Mouse (Mus musculus) neural tube, embryonic 13.5 days (tissue): ENCODE measurements around the gene Pam. TPM values are rescaled to one million over a fixed set of nuclear protein-coding genes. Genes with fewer than 3 reads are reported as not detected.
A peak's percentile ranks its signal among the peaks of the same experiment; 100 is the strongest.

Experiments
- ATAC-seq: fragments of 200-750 bp; cut with Nextera tagmentation; 2 replicates; pipeline ENCODE4 v1.8.0; 2017; ENCODE audit warnings: low read depth, mild to moderate bottlenecking, moderate TSS enrichment, moderate library complexity
- H3K27ac ChIP-seq: fragments of 300-500 bp; sonication (generic); replicated peaks from 2 replicates; pipeline ENCODE4 v1.5.1; 2015; ENCODE audit warnings: moderate library complexity, mild to moderate bottlenecking, inconsistent platforms
- H3K27me3 ChIP-seq: fragments of 300-500 bp; sonication (generic); 2 replicates; pipeline ENCODE4 v1.6.1; 2015; ENCODE audit warnings: mild to moderate bottlenecking, inconsistent platforms
- H3K36me3 ChIP-seq: fragments of 300-500 bp; sonication (generic); 2 replicates; pipeline ENCODE4 v1.6.1; 2015; ENCODE audit warnings: mild to moderate bottlenecking, inconsistent platforms
- H3K4me1 ChIP-seq: fragments of 300-500 bp; sonication (generic); replicated peaks from 2 replicates; pipeline ENCODE4 v1.6.1; 2015; ENCODE audit warnings: inconsistent platforms
- H3K4me2 ChIP-seq: fragments of 300-500 bp; sonication (generic); 2 replicates; pipeline ENCODE4 v1.6.1; 2015; ENCODE audit warnings: inconsistent platforms, mild to moderate bottlenecking, moderate library complexity
- H3K4me3 ChIP-seq: fragments of 300-500 bp; sonication (generic); 2 replicates; pipeline ENCODE4 v1.5.1; 2015; ENCODE audit warnings: mild to moderate bottlenecking, inconsistent platforms
- H3K9ac ChIP-seq: fragments of 300-500 bp; sonication (generic); 2 replicates; pipeline ENCODE4 v1.6.1; 2015; ENCODE audit warnings: moderate library complexity, mild to moderate bottlenecking, inconsistent platforms
- H3K9me3 ChIP-seq: fragments of 300-500 bp; sonication (generic); 2 replicates; pipeline ENCODE4 v1.6.1; 2016; ENCODE audit warnings: inconsistent platforms
- WGBS: fragments of 180-500 bp; shearing (Covaris S2); methylation state at CpG from one replicate; pipeline ENCODE4 v1.1.7; 2015; 5-methylcytosine and 5-hydroxymethylcytosine counted together
- polyA plus RNA-seq: library from polyadenylated mRNA; unstranded; fragments of >200 nt; fragmentation: Nextera tagmentation; extraction: Ambion mirVana; gene quantifications from 2 replicates; pipeline ENCODE4 v1.2.1, GENCODE M21; 2015

Pam gene
- polyA plus RNA-seq, 1 experiment from 2014 or later: 36.9 TPM

- Histone ChIP-seq H3K27ac (no peak overlapping the region), H3K4me2 (no peak overlapping the region), H3K9ac (no peak overlapping the region), H3K4me3 (no peak overlapping the region), H3K27me3 (no peaks in the 10 kb centered on the region), H3K4me1 (peaks cover 10% of the 10 kb centered on the region; the same call in 1 of the 2 replicates), H3K9me3 (no peaks in the 10 kb centered on the region), H3K36me3 (no peaks in the 10 kb centered on the region)
- no peak for ATAC-seq
- WGBS: 73% methylated on average over 11 of the region's 11 CpGs
Observed at GRCm38 (mm10) chr1:98097957-98098729, 2.7 kb upstream of the Pam start.

DNA sequence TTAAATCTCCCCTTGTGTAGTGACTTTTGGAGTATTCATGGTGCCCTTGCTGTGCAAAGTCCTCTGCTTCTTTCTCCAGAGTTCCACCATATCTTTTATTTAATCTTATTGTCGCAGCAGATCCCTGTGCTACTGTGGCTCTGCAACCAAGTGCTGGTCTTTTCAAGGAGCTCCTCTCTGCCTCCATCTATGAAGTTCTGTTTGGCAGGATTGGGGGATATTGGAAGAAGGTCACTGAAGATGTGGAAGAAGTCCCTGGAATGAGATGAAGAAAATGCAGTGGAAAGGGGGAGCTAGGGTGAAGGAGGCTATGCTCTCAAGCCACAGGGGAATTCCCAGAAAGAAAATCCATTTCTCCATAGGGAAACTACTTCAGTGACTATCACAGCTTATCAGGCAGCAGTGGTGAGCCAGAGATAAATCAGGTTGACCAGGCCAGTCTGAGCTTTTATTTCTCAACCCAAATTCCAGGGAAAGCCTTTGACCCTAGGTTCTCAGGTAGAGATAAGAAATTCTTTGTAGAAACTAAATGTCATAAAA lies 1.0 kb upstream of the Pam start:
- no peaks in the 10 kb centered on the region for H3K9me3 ChIP-seq
- H3K4me3 ChIP-seq: peak overlapping the region; percentile 76; the same call in 1 of the 2 replicates
- H3K27me3 ChIP-seq: no peaks in the 10 kb centered on the region
- no peak overlapping the region for H3K9ac ChIP-seq
- no peak for ATAC-seq
- H3K4me2 ChIP-seq: peak overlapping the region; percentile 82; the same call in 1 of the 2 replicates
- no peaks in the 10 kb centered on the region for H3K36me3 ChIP-seq
- no peak overlapping the region for H3K27ac ChIP-seq
- peaks cover 10% of the 10 kb centered on the region; the same call in 1 of the 2 replicates for H3K4me1 ChIP-seq
- WGBS: 71% methylated on average over 1 of the region's 1 CpGs

DNA sequence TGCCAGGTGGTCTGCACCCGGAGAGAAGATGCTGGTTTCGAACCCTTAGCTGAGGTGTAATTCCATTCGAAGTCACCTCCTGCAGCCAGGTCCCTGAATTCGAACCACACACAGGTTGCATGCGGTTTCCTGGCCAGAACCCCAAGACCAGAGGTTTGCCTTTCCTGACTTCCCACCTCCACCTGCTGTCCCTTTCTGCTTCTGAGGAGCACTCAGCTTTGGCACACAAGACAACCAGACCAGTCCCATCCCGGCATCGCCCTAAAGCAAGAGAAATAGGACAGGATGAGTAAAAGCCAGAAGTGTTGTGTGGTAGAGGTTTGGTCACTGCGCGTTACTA lies 515 bp upstream of the Pam start:
- H3K9me3 ChIP-seq: no peaks in the 10 kb centered on the region
- H3K4me3 ChIP-seq: peak overlapping the region; percentile 76
- H3K27ac ChIP-seq: peak overlapping the region; percentile 85
- peak overlapping the region; percentile 82 for H3K4me2 ChIP-seq
- WGBS: 43% methylated on average over 9 of the region's 9 CpGs
- H3K4me1 ChIP-seq: peaks cover 10% of the 10 kb centered on the region; the same call in 1 of the 2 replicates
- ATAC-seq: 0 out of 2 replicates have a peak, but pooled peaks have one; percentile 6
- H3K9ac ChIP-seq: peak overlapping the region; percentile 88
- H3K36me3 ChIP-seq: no peaks in the 10 kb centered on the region
- no peaks in the 10 kb centered on the region for H3K27me3 ChIP-seq

DNA sequence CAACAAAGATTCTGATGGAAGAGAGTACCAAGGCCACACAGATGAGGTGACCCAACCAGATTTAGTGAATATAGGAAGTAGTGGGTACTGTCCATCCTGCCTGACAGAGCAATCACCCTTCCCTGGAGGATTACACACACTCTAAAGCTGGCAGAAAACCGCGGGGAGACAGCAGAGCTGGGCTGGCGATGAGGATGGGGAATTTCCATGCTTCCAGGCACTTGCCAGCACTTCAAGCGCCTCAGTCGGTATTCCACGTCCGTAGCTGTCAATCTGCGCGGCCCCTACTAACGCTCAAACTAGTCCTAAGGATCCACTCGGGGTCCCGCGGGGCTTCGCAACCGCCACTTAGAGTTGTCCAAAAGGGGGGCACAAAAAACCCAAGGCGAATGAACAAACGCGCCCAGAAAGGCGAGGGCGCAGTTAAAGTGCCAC lies 618 bp downstream of the Pam start:
- no peaks in the 10 kb centered on the region for H3K27me3 ChIP-seq
- peak; percentile 75 for ATAC-seq
- H3K27ac ChIP-seq: peak overlapping the region; percentile 85
- H3K4me2 ChIP-seq: peak overlapping the region; percentile 82
- peak overlapping the region; percentile 76 for H3K4me3 ChIP-seq
- under 1% methylated on average over 20 of the region's 20 CpGs for WGBS
- no peaks in the 10 kb centered on the region for H3K36me3 ChIP-seq
- H3K4me1 ChIP-seq: peaks cover 10% of the 10 kb centered on the region; the same call in 1 of the 2 replicates
- H3K9ac ChIP-seq: peak overlapping the region; percentile 88
- H3K9me3 ChIP-seq: no peaks in the 10 kb centered on the region

GRCm38 (mm10) chr1:98089336-98089975 lies 6.0 kb downstream of the Pam start:
- no peak overlapping the region for H3K4me2 ChIP-seq
- ATAC-seq: no peak
- WGBS: 85% methylated on average over 5 of the region's 5 CpGs

GRCm38 (mm10) chr1:98086456-98086855 lies 9.0 kb downstream of the Pam start:
- 26% methylated on average over 3 of the region's 3 CpGs for WGBS
- peaks cover 26% of the 10 kb centered on the region for H3K4me1 ChIP-seq
- no peak overlapping the region for H3K27ac ChIP-seq
- H3K36me3 ChIP-seq: no peaks in the 10 kb centered on the region
- no peak overlapping the region for H3K4me2 ChIP-seq
- ATAC-seq: no peak
- no peak overlapping the region for H3K4me3 ChIP-seq
- H3K27me3 ChIP-seq: no peaks in the 10 kb centered on the region
- no peaks in the 10 kb centered on the region for H3K9me3 ChIP-seq
- H3K9ac ChIP-seq: no peak overlapping the region

More at GRCm38 (mm10) chr1:98089336-98089975, 6.0 kb downstream of the Pam start:
- Histone ChIP-seq H3K4me1 (peaks cover 18% of the 10 kb centered on the region), H3K27me3 (no peaks in the 10 kb centered on the region), H3K36me3 (no peaks in the 10 kb centered on the region), H3K9me3 (no peaks in the 10 kb centered on the region), H3K4me3 (no peak overlapping the region), H3K27ac (no peak overlapping the region), H3K9ac (no peak overlapping the region)

GRCm38 (mm10) chr1:98084596-98085274 lies 10.7 kb downstream of the Pam start:
- H3K36me3 ChIP-seq: no peaks in the 10 kb centered on the region
- H3K4me3 ChIP-seq: no peak overlapping the region
- H3K4me2 ChIP-seq: no peak overlapping the region
- no peaks in the 10 kb centered on the region for H3K9me3 ChIP-seq
- H3K27ac ChIP-seq: no peak overlapping the region; the same call in 1 of the 2 replicates
- peaks cover 26% of the 10 kb centered on the region for H3K4me1 ChIP-seq
- ATAC-seq: no peak
- H3K27me3 ChIP-seq: no peaks in the 10 kb centered on the region
- WGBS: 56% methylated on average over 13 of the region's 13 CpGs
- no peak overlapping the region for H3K9ac ChIP-seq

- WGBS: 48% methylated on average over 3 of the region's 3 CpGs
- no peak overlapping the region for H3K9ac ChIP-seq
- H3K27ac ChIP-seq: no peak overlapping the region
- no peak for ATAC-seq
- H3K4me2 ChIP-seq: no peak overlapping the region
- H3K4me1 ChIP-seq: peaks cover 26% of the 10 kb centered on the region
- no peak overlapping the region for H3K4me3 ChIP-seq
- H3K27me3 ChIP-seq: no peaks in the 10 kb centered on the region
- no peaks in the 10 kb centered on the region for H3K9me3 ChIP-seq
- no peaks in the 10 kb centered on the region for H3K36me3 ChIP-seq
Observed at GRCm38 (mm10) chr1:98083508-98083907, 11.9 kb downstream of the Pam start.

- no peak overlapping the region for H3K9ac ChIP-seq
- WGBS: 60% methylated on average over 6 of the region's 6 CpGs
- H3K4me2 ChIP-seq: no peak overlapping the region
- no peaks in the 10 kb centered on the region for H3K9me3 ChIP-seq
- no peak overlapping the region for H3K27ac ChIP-seq
- no peak for ATAC-seq
- H3K36me3 ChIP-seq: no peaks in the 10 kb centered on the region
- no peaks in the 10 kb centered on the region for H3K27me3 ChIP-seq
- H3K4me3 ChIP-seq: no peak overlapping the region
- H3K4me1 ChIP-seq: peaks cover 26% of the 10 kb centered on the region
Observed at GRCm38 (mm10) chr1:98082988-98083387, 12.5 kb downstream of the Pam start.

DNA sequence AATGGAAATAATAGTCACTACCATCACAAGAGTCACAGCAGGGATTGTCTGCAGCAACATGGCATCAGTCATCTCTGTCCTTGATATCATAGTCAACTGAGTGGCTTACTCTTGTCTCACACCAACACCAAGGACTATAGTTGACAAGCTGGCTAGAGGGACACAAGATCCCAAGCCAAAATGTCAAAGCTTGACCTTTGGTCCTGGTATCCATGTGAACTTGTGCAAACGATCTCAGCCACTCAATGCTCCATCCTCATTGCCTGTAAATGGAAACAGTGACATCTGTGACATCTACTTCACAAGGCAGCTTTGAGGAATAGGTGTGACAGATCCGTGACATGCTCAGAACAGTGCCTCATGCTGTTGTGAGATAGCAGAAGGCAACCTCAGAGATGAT lies 15.0 kb downstream of the Pam start:
- no peak overlapping the region for H3K27ac ChIP-seq
- no peaks in the 10 kb centered on the region for H3K9me3 ChIP-seq
- H3K9ac ChIP-seq: no peak overlapping the region
- no peak overlapping the region for H3K4me3 ChIP-seq
- H3K4me2 ChIP-seq: no peak overlapping the region
- H3K36me3 ChIP-seq: no peaks in the 10 kb centered on the region
- no peak for ATAC-seq
- H3K4me1 ChIP-seq: peaks cover 16% of the 10 kb centered on the region
- no peaks in the 10 kb centered on the region for H3K27me3 ChIP-seq
- 65% methylated on average over 2 of the region's 2 CpGs for WGBS

GRCm38 (mm10) chr1:98079640-98080039 lies 15.8 kb downstream of the Pam start:
- H3K4me1 ChIP-seq: peaks cover 13% of the 10 kb centered on the region
- no peak for ATAC-seq
- WGBS: 75% methylated on average over 7 of the region's 7 CpGs

GRCm38 (mm10) chr1:98078735-98079134 lies 16.7 kb downstream of the Pam start:
- Histone ChIP-seq H3K36me3 (no peaks in the 10 kb centered on the region), H3K9ac (no peak overlapping the region), H3K4me2 (no peak overlapping the region), H3K4me3 (no peak overlapping the region), H3K9me3 (no peaks in the 10 kb centered on the region), H3K27ac (no peak overlapping the region), H3K4me1 (peaks cover 11% of the 10 kb centered on the region), H3K27me3 (no peaks in the 10 kb centered on the region)
- ATAC-seq: no peak
- 86% methylated on average over 7 of the region's 7 CpGs for WGBS

More at GRCm38 (mm10) chr1:98079640-98080039, 15.8 kb downstream of the Pam start:
- Histone ChIP-seq H3K27ac (no peak overlapping the region), H3K4me2 (no peak overlapping the region), H3K9ac (no peak overlapping the region), H3K4me3 (no peak overlapping the region), H3K27me3 (no peaks in the 10 kb centered on the region), H3K36me3 (no peaks in the 10 kb centered on the region), H3K9me3 (no peaks in the 10 kb centered on the region)
